Mouse (Mus musculus): ENCODE data around the gene Mrpl28.

- TF ChIP-seq POLR2AphosphoS2 (IDR thresholded peaks at IDR 0.05; ENCODE audit: low read depth, low read length) = no peak
- no peak for TF ChIP-seq NELFE (IDR thresholded peaks at IDR 0.05; ENCODE audit: low read depth, low read length)
- TF ChIP-seq SMC3 (IDR thresholded peaks at IDR 0.05; ENCODE audit: low read depth, low read length) = no peak
- TF ChIP-seq POLR2A (IDR thresholded peaks at IDR 0.05; ENCODE audit: low read depth, low read length) = no peak
- TF ChIP-seq MAX (IDR thresholded peaks at IDR 0.05; ENCODE audit: low read length) = no peak
- TF ChIP-seq CTCF (conservative IDR thresholded peaks at IDR 0.05 in 1 of 2, IDR thresholded peaks at IDR 0.05 in 1 of 2; ENCODE audit: low read depth in 2 of 2, low read length in 2 of 2) = no peak
- TF ChIP-seq TCF12 (IDR thresholded peaks at IDR 0.05; ENCODE audit: low read depth, low read length) = no peak
- no peak for TF ChIP-seq CHD2 (IDR thresholded peaks at IDR 0.05; ENCODE audit: low read length)
- no peak for TF ChIP-seq GABPA (IDR thresholded peaks at IDR 0.05; ENCODE audit: insufficient replicate concordance, low read depth, low read length)
These were observed 1.9 kb downstream of the Mrpl28 start for GRCm38 (mm10) chr17:26125226-26125625.
